Mouse (Mus musculus) retina, postnatal 7 days (tissue): ENCODE data around the gene Myo16.

Source experiments
- DNase-seq: peaks from one replicate; pipeline ENCODE4 v3.0.0-alpha.2; 2012; ENCODE audit warnings: low read depth, low spot score

Myo16 gene

GRCm38 (mm10) chr8:10546519-10546918 lies 392.8 kb downstream of the Myo16 start:
- DNase-seq = no peak

GRCm38 (mm10) chr8:10548003-10548584 lies 394.4 kb downstream of the Myo16 start:
- DNase-seq = no peak

- DNase-seq = no peak
Measured at GRCm38 (mm10) chr8:10549434-10549833, 395.7 kb downstream of the Myo16 start.

- DNase-seq = no peak
Measured at GRCm38 (mm10) chr8:10557961-10558360, 404.2 kb downstream of the Myo16 start.

GRCm38 (mm10) chr8:10559479-10559878 lies 405.8 kb downstream of the Myo16 start:
- DNase-seq = no peak

- no peak for DNase-seq
Measured at GRCm38 (mm10) chr8:10561616-10562015, 407.9 kb downstream of the Myo16 start.

- no peak for DNase-seq
Measured at GRCm38 (mm10) chr8:10562046-10562445, 408.3 kb downstream of the Myo16 start.

GRCm38 (mm10) chr8:10562636-10563035 lies 408.9 kb downstream of the Myo16 start:
- DNase-seq = no peak

GRCm38 (mm10) chr8:10565231-10566029 lies 411.7 kb downstream of the Myo16 start:
- no peak for DNase-seq

- DNase-seq = no peak
Measured at GRCm38 (mm10) chr8:10568448-10568847, 414.7 kb downstream of the Myo16 start.

- DNase-seq = peak; percentile 49
Measured at GRCm38 (mm10) chr8:10574096-10574495, 420.4 kb downstream of the Myo16 start.

- DNase-seq = no peak
Measured at GRCm38 (mm10) chr8:10575244-10575643, 421.5 kb downstream of the Myo16 start.

GRCm38 (mm10) chr8:10586956-10587744 lies 433.4 kb downstream of the Myo16 start:
- peak; percentile 19 for DNase-seq

- DNase-seq = no peak
Measured at GRCm38 (mm10) chr8:10589422-10589933, 435.8 kb downstream of the Myo16 start.

- DNase-seq = no peak
Measured at GRCm38 (mm10) chr8:10592917-10593316, 439.2 kb downstream of the Myo16 start.

- DNase-seq = no peak
Measured at GRCm38 (mm10) chr8:10596353-10596752, 442.6 kb downstream of the Myo16 start.

GRCm38 (mm10) chr8:10597595-10597994 lies 443.9 kb downstream of the Myo16 start:
- DNase-seq = no peak

- DNase-seq = no peak
Measured at GRCm38 (mm10) chr8:10598889-10599288, 445.2 kb downstream of the Myo16 start.

- DNase-seq = no peak
Measured at GRCm38 (mm10) chr8:10606028-10606815, 452.5 kb downstream of the Myo16 start.

GRCm38 (mm10) chr8:10606816-10607209 lies 453.1 kb downstream of the Myo16 start:
- no peak for DNase-seq

- DNase-seq = no peak
Measured at GRCm38 (mm10) chr8:10611636-10612035, 457.9 kb downstream of the Myo16 start.
